Mouse (Mus musculus): Measurements from ENCODE around the gene Atxn2.

Atxn2 gene

GRCm38 (mm10) chr5:121816611-121817010, 105.5 kb downstream of the Atxn2 start:
- no peak for DNase-seq (ENCODE audit: low spot score in 2 of 2)

- DNase-seq (ENCODE audit: low spot score in 2 of 2): no peak
These were observed 106.4 kb downstream of the Atxn2 start for GRCm38 (mm10) chr5:121817551-121817950.

GRCm38 (mm10) chr5:121818401-121818800, 107.3 kb downstream of the Atxn2 start:
- no peak for DNase-seq (ENCODE audit: low spot score in 2 of 2)

GRCm38 (mm10) chr5:121818862-121819261, 107.7 kb downstream of the Atxn2 start:
- no peak for DNase-seq (ENCODE audit: low spot score in 2 of 2)

GRCm38 (mm10) chr5:121819559-121819958, 108.4 kb downstream of the Atxn2 start:
- no peak for DNase-seq (ENCODE audit: low spot score in 2 of 2)

GRCm38 (mm10) chr5:121820161-121820560, 109.0 kb downstream of the Atxn2 start:
- no peak for DNase-seq (ENCODE audit: low spot score in 2 of 2)

GRCm38 (mm10) chr5:121820657-121821056, 109.5 kb downstream of the Atxn2 start:
- DNase-seq (ENCODE audit: low spot score in 2 of 2): no peak

- no peak for DNase-seq (ENCODE audit: low spot score in 2 of 2)
These were observed 110.0 kb downstream of the Atxn2 start for GRCm38 (mm10) chr5:121821116-121821515.

- DNase-seq (ENCODE audit: low spot score in 2 of 2): no peak
These were observed 110.4 kb downstream of the Atxn2 start for GRCm38 (mm10) chr5:121821552-121821951.

- no peak for DNase-seq (ENCODE audit: low spot score in 2 of 2)
These were observed 111.8 kb downstream of the Atxn2 start for GRCm38 (mm10) chr5:121822786-121823505.

- no peak for DNase-seq (ENCODE audit: low spot score in 2 of 2)
These were observed 112.5 kb downstream of the Atxn2 start for GRCm38 (mm10) chr5:121823668-121824067.

- DNase-seq (ENCODE audit: low spot score in 2 of 2): no peak
These were observed 113.0 kb downstream of the Atxn2 start for GRCm38 (mm10) chr5:121824121-121824520.

- no peak for DNase-seq (ENCODE audit: low spot score in 2 of 2)
These were observed 114.5 kb downstream of the Atxn2 start for GRCm38 (mm10) chr5:121825606-121826005.

GRCm38 (mm10) chr5:121827876-121828275, 116.7 kb downstream of the Atxn2 start:
- DNase-seq (ENCODE audit: low spot score in 2 of 2): no peak

GRCm38 (mm10) chr5:121828491-121829432, 117.6 kb downstream of the Atxn2 start:
- no peak for DNase-seq (ENCODE audit: low spot score in 2 of 2)

GRCm38 (mm10) chr5:121831002-121831601, 120.0 kb downstream of the Atxn2 start:
- DNase-seq (ENCODE audit: low spot score in 2 of 2): no peak

- no peak for DNase-seq (ENCODE audit: low spot score in 2 of 2)
These were observed 121.4 kb downstream of the Atxn2 start for GRCm38 (mm10) chr5:121832376-121833155.

GRCm38 (mm10) chr5:121833159-121833558, 122.0 kb downstream of the Atxn2 start:
- no peak for DNase-seq (ENCODE audit: low spot score in 2 of 2)

- DNase-seq (ENCODE audit: low spot score in 2 of 2): peak; percentile 70 to 82
These were observed 122.6 kb downstream of the Atxn2 start for GRCm38 (mm10) chr5:121833572-121834240.

GRCm38 (mm10) chr5:121834241-121834606, 123.1 kb downstream of the Atxn2 start:
- no peak for DNase-seq (ENCODE audit: low spot score in 2 of 2)

Data from spleen, postnatal 14 days (tissue).